Mouse (Mus musculus): Measurements from ENCODE around the gene Tekt5.

GRCm38 (mm10) chr16:10336454-10337421 is 58.6 kb downstream of the Tekt5 start:
- TF ChIP-seq CTCF (IDR thresholded peaks at IDR 0.05; ENCODE audit: low read depth, low read length) (no peak), TAL1 (conservative IDR thresholded peaks at IDR 0.05; ENCODE audit: low read depth, low read length) (no peak), POLR2AphosphoS5 (IDR thresholded peaks at IDR 0.05; ENCODE audit: insufficient replicate concordance, low read depth, low read length) (no peak), GATA1 (IDR thresholded peaks at IDR 0.05; ENCODE audit: borderline replicate concordance, low read length) (no peak)
